In genomic region chr9:71694223-71694622, GRCm38 (mm10) we compare ENCODE assay signal across 18 mouse cellular contexts.
DNase-seq lines count a peak whose midpoint lies in the region; ATAC-seq and TF ChIP-seq lines count a peak whose summit lies in the region.
"Had no signal": no experiment of that assay in that cellular context is flagged by ENCODE, and none has a peak within 500 bp of the region (broad histone marks: within the 10 kb centered on the region; RNA-seq: fewer than 3 reads in every experiment).

No protein-coding gene starts in this region.

- intact Hi-C loops in heart, adult 2 months (cut with DNase I) = loop anchor here (2.0 kb wide), 1 partner anchor 27 kb away; no protein-coding TSS in a partner anchor
- intact Hi-C loops in heart, postnatal 25 days (cut with DNase I) = no loop called here

- DNase-seq in heart, adult 2 months = no peak
- no peak for DNase-seq in heart, postnatal 25 days (ENCODE audit: low spot score)
- peak; percentile 59 for DNase-seq in kidney, adult 2 months
- no peak for DNase-seq in kidney, postnatal 25 days
- no peak for DNase-seq in neural tube, embryonic 10.5 days (ENCODE audit: extremely low spot score, low spot score)
- DNase-seq in frontal cortex, postnatal 14 days (ENCODE audit: low spot score in 2 of 2) = no peak
- DNase-seq in spleen, postnatal 4 days (ENCODE audit: low spot score in 2 of 2) = no peak
- DNase-seq: cerebellum, adult 11-12 months; cerebellum, postnatal 36 days; gastrocnemius, postnatal 25 days; layer of hippocampus, postnatal 36 days; left cerebral cortex, postnatal 4 days; right cerebral cortex, adult 18-20 months; thymus, postnatal 4 days had no signal

- no peak overlapping the region for H3K4me3 ChIP-seq in heart, adult 2 months
- H3K4me3 ChIP-seq in kidney, adult 2 months (ENCODE audit: insufficient read depth, low read depth, low read length) = no peak overlapping the region
- no peak overlapping the region for H3K4me3 ChIP-seq in neural tube, embryonic 15.5 days (replicated peaks)
- H3K4me3 ChIP-seq: midbrain, embryonic 12.5 days had no signal

- 35% methylated on average over 4 of the region's 4 CpGs for WGBS in heart, adult 2 months
- WGBS in kidney, adult 2 months = 21% methylated on average over 4 of the region's 4 CpGs
- 70% methylated on average over 4 of the region's 4 CpGs for WGBS in neural tube, embryonic 15.5 days

- H3K4me2 ChIP-seq in neural tube, embryonic 15.5 days = no peak overlapping the region
- H3K4me2 ChIP-seq: hindbrain, embryonic 14.5 days; midbrain, embryonic 12.5 days had no signal

- 0 out of 2 replicates have a peak, but pooled peaks have one; percentile 25 for TF ChIP-seq EP300 in heart, adult 2 months (IDR thresholded peaks at IDR 0.05; ENCODE audit: insufficient read depth, low read depth, low read length)

- no peak for TF ChIP-seq POLR2A in heart, adult 2 months (IDR thresholded peaks at IDR 0.05; ENCODE audit: insufficient read depth, low read depth, low read length)
- TF ChIP-seq POLR2A in kidney, adult 2 months (IDR thresholded peaks at IDR 0.05; ENCODE audit: low read depth, low read length) = no peak

- H3K9me3 ChIP-seq in neural tube, embryonic 15.5 days (replicated peaks) = no peaks in the 10 kb centered on the region
- H3K9me3 ChIP-seq: midbrain, embryonic 12.5 days had no signal

- no peaks in the 10 kb centered on the region for H3K79me2 ChIP-seq in heart, adult 2 months (replicated peaks; ENCODE audit: control insufficient read depth, insufficient read depth, low read length)

- peak overlapping the region; percentile 58 for H3K27ac ChIP-seq in heart, adult 2 months
- peak overlapping the region; percentile 93 for H3K27ac ChIP-seq in kidney, adult 2 months (ENCODE audit: insufficient read depth, low read depth, low read length)
- H3K27ac ChIP-seq in neural tube, embryonic 15.5 days (replicated peaks) = 0 out of 2 replicates have a peak overlapping the region, but pooled peaks have one; percentile 23
- H3K27ac ChIP-seq: hindbrain, embryonic 14.5 days; liver, embryonic 14.5 days; midbrain, embryonic 12.5 days had no signal

- peaks cover 7% of the 10 kb centered on the region; the same call in 1 of the 2 replicates for H3K36me3 ChIP-seq in heart, adult 2 months (ENCODE audit: control insufficient read depth, insufficient read depth, low read length)
- no peaks in the 10 kb centered on the region; the same call in 1 of the 2 replicates for H3K36me3 ChIP-seq in kidney, adult 2 months (ENCODE audit: control insufficient read depth, insufficient read depth, low read length)
- no peaks in the 10 kb centered on the region for H3K36me3 ChIP-seq in neural tube, embryonic 15.5 days
- H3K36me3 ChIP-seq: midbrain, embryonic 12.5 days had no signal

- no peak overlapping the region; the same call in 1 of the 2 replicates for H3K9ac ChIP-seq in heart, adult 2 months (ENCODE audit: low read depth, low read length)
- no peak overlapping the region for H3K9ac ChIP-seq in neural tube, embryonic 15.5 days (replicated peaks)
- H3K9ac ChIP-seq: hindbrain, embryonic 14.5 days; liver, embryonic 14.5 days; midbrain, embryonic 12.5 days had no signal

- ATAC-seq in neural tube, embryonic 15.5 days (ENCODE audit: low FRiP score) = no peak

- no peaks in the 10 kb centered on the region for H3K27me3 ChIP-seq in heart, adult 2 months (ENCODE audit: control insufficient read depth, insufficient read depth, low read length)
- H3K27me3 ChIP-seq in kidney, adult 2 months (replicated peaks; ENCODE audit: control insufficient read depth, insufficient read depth, low read length) = no peaks in the 10 kb centered on the region
- H3K27me3 ChIP-seq in neural tube, embryonic 15.5 days (replicated peaks) = no peaks in the 10 kb centered on the region
- H3K27me3 ChIP-seq: midbrain, embryonic 12.5 days had no signal

- no peak for TF ChIP-seq CTCF in heart, adult 2 months (IDR thresholded peaks at IDR 0.05)
- no peak for TF ChIP-seq CTCF in kidney, adult 2 months (conservative IDR thresholded peaks at IDR 0.05; ENCODE audit: insufficient read depth, insufficient read length, low read depth, low read length)

- peaks cover 25% of the 10 kb centered on the region for H3K4me1 ChIP-seq in heart, adult 2 months (ENCODE audit: control insufficient read depth, insufficient read depth, low read length)
- H3K4me1 ChIP-seq in kidney, adult 2 months (ENCODE audit: control insufficient read depth, insufficient read depth, low read length) = peaks cover 72% of the 10 kb centered on the region
- H3K4me1 ChIP-seq in neural tube, embryonic 15.5 days = no peaks in the 10 kb centered on the region
- H3K4me1 ChIP-seq: midbrain, embryonic 12.5 days had no signal

Comparison
In these comparisons a context has a peak if more than half of its experiments do, and no peak if none do; other contexts are left out.
1. H3K27ac ChIP-seq: peak in every context shown above with its lines; median percentile 93 in kidney, adult 2 months; 58 in heart, adult 2 months; 23 in neural tube, embryonic 15.5 days.